Mouse (Mus musculus) heart, embryonic 13.5 days (tissue): ENCODE measurements at regions not wholly inside any gene's neighbourhood (a gene's known extent, or its start where the extent isn't known, plus 50 kb on each side); places are given as distances from the start of the nearest gene placed in this dataset.

Experiments
- ATAC-seq: fragments of 200-750 bp; cut with Nextera tagmentation; 2 replicates; pipeline ENCODE4 v1.8.0; 2017; ENCODE audit warnings: moderate TSS enrichment; ENCODE audit not compliant: insufficient number of reproducible peaks, low FRiP score, low TSS enrichment; ENCODE audit errors: extremely low read depth
- H3K27ac ChIP-seq: fragments of 300-500 bp; sonication (generic); replicated peaks from 2 replicates; pipeline ENCODE4 v1.5.1; 2015; ENCODE audit warnings: moderate library complexity, mild to moderate bottlenecking, inconsistent platforms
- H3K27me3 ChIP-seq: fragments of 300-500 bp; sonication (generic); replicated peaks from 2 replicates; pipeline ENCODE4 v1.6.1; 2015; ENCODE audit warnings: mild to moderate bottlenecking, inconsistent platforms
- H3K36me3 ChIP-seq: fragments of 300-500 bp; sonication (generic); 2 replicates; pipeline ENCODE4 v1.6.1; 2015; ENCODE audit warnings: mild to moderate bottlenecking, inconsistent platforms
- H3K4me1 ChIP-seq: fragments of 300-500 bp; sonication (generic); 2 replicates; pipeline ENCODE4 v1.6.1; 2015; ENCODE audit warnings: inconsistent platforms
- H3K4me2 ChIP-seq: fragments of 300-500 bp; sonication (generic); 2 replicates; pipeline ENCODE4 v1.6.1; 2015; ENCODE audit warnings: inconsistent platforms, mild to moderate bottlenecking, moderate library complexity
- H3K4me3 ChIP-seq: fragments of 300-500 bp; sonication (generic); 2 replicates; pipeline ENCODE4 v1.5.1; 2015; ENCODE audit warnings: moderate library complexity, mild to moderate bottlenecking, inconsistent platforms
- H3K9ac ChIP-seq: fragments of 300-500 bp; sonication (generic); 2 replicates; pipeline ENCODE4 v1.6.1; 2015; ENCODE audit warnings: inconsistent platforms, mild to moderate bottlenecking, moderate library complexity
- H3K9me3 ChIP-seq: fragments of 300-500 bp; sonication (generic); 2 replicates; pipeline ENCODE4 v1.6.1; 2016; ENCODE audit warnings: inconsistent platforms
- WGBS: fragments of 180-500 bp; shearing (Covaris S2); methylation state at CpG from one replicate; pipeline ENCODE4 v1.1.7; 2015; ENCODE audit warnings: mixed read lengths; 5-methylcytosine and 5-hydroxymethylcytosine counted together

DNA sequence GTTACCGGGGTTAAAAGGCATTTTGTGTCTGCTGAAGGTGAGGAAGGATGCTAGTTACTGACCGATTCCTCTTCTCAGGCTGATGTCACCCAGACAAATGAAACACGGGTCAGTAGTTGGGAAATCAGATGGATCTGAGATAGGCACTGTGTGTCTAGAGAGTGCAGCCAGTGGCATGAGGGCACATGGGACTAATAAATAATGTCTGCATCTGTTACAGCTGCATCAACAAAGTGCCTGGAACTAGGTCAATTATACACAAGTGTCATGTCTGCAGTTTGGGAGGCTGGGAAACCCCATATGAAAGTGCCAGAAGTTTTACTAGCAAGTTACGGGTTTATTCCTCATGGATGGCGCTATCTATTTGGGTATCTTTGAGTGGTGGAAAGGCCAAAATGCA is 68.8 kb downstream of the Cxcl12 start:
- no peaks in the 10 kb centered on the region for H3K36me3 ChIP-seq
- H3K27ac ChIP-seq, result no peak overlapping the region
- H3K4me2 ChIP-seq, result no peak overlapping the region
- no peak overlapping the region for H3K4me3 ChIP-seq
- no peaks in the 10 kb centered on the region for H3K4me1 ChIP-seq
- no peaks in the 10 kb centered on the region; the same call in none of the 2 replicates for H3K27me3 ChIP-seq
- no peak overlapping the region for H3K9ac ChIP-seq
- H3K9me3 ChIP-seq, result no peaks in the 10 kb centered on the region
- no peak for ATAC-seq
- WGBS, result 83% methylated on average over 5 of the region's 5 CpGs

DNA sequence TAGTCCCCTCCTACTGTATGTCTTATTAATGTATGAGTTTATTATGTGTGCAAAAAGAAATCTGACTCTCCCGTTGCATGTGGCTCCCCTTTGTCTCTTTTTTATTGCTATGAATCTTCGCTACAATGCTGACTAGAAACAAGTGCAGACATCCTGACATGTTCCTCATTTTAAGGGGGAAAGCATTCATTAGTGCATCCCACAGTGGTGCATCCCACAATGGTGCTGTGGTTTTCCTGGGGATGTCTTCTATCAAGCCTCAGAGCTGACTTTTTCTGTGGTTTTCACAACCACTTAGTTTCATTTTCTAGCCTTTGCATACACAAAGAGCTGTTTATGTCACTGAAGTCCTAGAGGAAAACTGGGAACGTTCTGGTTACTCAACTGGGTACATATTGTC is 72.9 kb downstream of the Cxcl12 start:
- Histone ChIP-seq H3K4me2 (no peak overlapping the region), H3K4me3 (no peak overlapping the region), H3K9me3 (no peaks in the 10 kb centered on the region), H3K27ac (no peak overlapping the region), H3K36me3 (no peaks in the 10 kb centered on the region), H3K9ac (no peak overlapping the region), H3K27me3 (peaks cover 10% of the 10 kb centered on the region; the same call in 1 of the 2 replicates), H3K4me1 (peaks cover 23% of the 10 kb centered on the region)
- 71% methylated on average over 3 of the region's 3 CpGs for WGBS
- ATAC-seq, result no peak

GRCm38 (mm10) chr6:117245398-117245797 is 77.1 kb downstream of the Cxcl12 start:
- Histone ChIP-seq H3K4me2 (peak overlapping the region; percentile 42), H3K4me1 (peaks cover 60% of the 10 kb centered on the region), H3K9me3 (no peaks in the 10 kb centered on the region), H3K27me3 (peaks cover 10% of the 10 kb centered on the region; the same call in 1 of the 2 replicates), H3K36me3 (no peaks in the 10 kb centered on the region), H3K27ac (peak overlapping the region; percentile 71; the same call in 1 of the 2 replicates), H3K4me3 (no peak overlapping the region), H3K9ac (0 out of 2 replicates have a peak overlapping the region, but pooled peaks have one; percentile 3)
- ATAC-seq, result no peak
- 51% methylated on average over 5 of the region's 5 CpGs for WGBS

GRCm38 (mm10) chr6:117245849-117246248 is 77.5 kb downstream of the Cxcl12 start:
- 22% methylated on average over 6 of the region's 6 CpGs for WGBS
- Histone ChIP-seq H3K4me2 (peak overlapping the region; percentile 42), H3K27ac (peak overlapping the region; percentile 71), H3K9me3 (no peaks in the 10 kb centered on the region), H3K4me1 (peaks cover 64% of the 10 kb centered on the region), H3K9ac (0 out of 2 replicates have a peak overlapping the region, but pooled peaks have one; percentile 3), H3K27me3 (peaks cover 10% of the 10 kb centered on the region; the same call in 1 of the 2 replicates), H3K4me3 (no peak overlapping the region), H3K36me3 (no peaks in the 10 kb centered on the region)
- no peak for ATAC-seq

DNA sequence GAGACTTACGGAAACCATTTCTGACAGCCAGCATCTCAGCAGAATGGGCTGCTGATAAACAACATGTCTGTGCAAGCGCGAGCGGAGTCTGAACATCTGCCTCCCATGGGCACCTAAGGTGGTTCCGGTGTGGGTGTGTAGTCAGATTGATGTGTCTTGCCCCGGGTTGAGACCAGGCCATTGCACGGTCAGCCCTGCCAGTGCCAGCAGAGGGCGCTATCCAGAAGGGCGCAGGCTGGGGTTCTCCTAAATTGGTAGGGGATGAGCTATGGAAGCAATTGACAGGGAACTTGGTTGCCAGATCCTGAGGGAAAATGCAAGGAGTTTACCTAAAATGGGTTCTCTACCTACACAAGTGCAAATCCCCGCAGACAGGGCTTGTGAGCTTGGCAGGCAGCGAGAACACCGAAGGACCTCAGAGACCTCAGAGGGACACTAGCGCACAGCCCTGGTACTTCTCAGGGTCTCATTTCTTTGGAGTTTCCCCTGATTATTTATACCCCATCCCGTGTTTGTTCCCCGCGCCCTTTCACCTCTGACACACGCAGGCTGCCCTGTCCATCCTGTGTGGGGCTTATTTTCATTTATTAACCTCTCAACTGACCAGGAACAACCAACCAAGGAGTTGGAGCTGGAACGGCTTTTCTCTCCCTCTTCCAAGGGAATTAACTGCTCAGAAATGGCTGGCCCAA is 81.0 kb downstream of the Cxcl12 start:
- WGBS, result 79% methylated on average over 18 of the region's 18 CpGs
- ATAC-seq, result no peak

GRCm38 (mm10) chr6:117250051-117250450 is 81.7 kb downstream of the Cxcl12 start:
- Histone ChIP-seq H3K9me3 (no peaks in the 10 kb centered on the region), H3K4me2 (no peak overlapping the region), H3K9ac (no peak overlapping the region), H3K4me1 (peaks cover 89% of the 10 kb centered on the region), H3K27ac (no peak overlapping the region), H3K4me3 (no peak overlapping the region), H3K27me3 (no peaks in the 10 kb centered on the region), H3K36me3 (no peaks in the 10 kb centered on the region)
- ATAC-seq, result no peak
- 57% methylated on average over 2 of the region's 2 CpGs for WGBS

More for the DNA sequence above, 81.0 kb downstream of the Cxcl12 start:
- no peaks in the 10 kb centered on the region for H3K36me3 ChIP-seq
- H3K27me3 ChIP-seq, result no peaks in the 10 kb centered on the region
- H3K4me1 ChIP-seq, result peaks cover 87% of the 10 kb centered on the region
- H3K4me2 ChIP-seq, result no peak overlapping the region
- H3K4me3 ChIP-seq, result no peak overlapping the region
- no peak overlapping the region for H3K27ac ChIP-seq
- no peaks in the 10 kb centered on the region for H3K9me3 ChIP-seq
- H3K9ac ChIP-seq, result no peak overlapping the region

GRCm38 (mm10) chr6:117251383-117251925 is 83.1 kb downstream of the Cxcl12 start:
- Histone ChIP-seq H3K4me1 (peaks cover 88% of the 10 kb centered on the region), H3K27ac (peak overlapping the region; percentile 46), H3K36me3 (no peaks in the 10 kb centered on the region), H3K4me2 (peak overlapping the region; percentile 1; the same call in 1 of the 2 replicates), H3K4me3 (no peak overlapping the region), H3K9me3 (no peaks in the 10 kb centered on the region), H3K9ac (no peak overlapping the region), H3K27me3 (no peaks in the 10 kb centered on the region)
- WGBS, result 24% methylated on average over 12 of the region's 12 CpGs
- ATAC-seq, result no peak; the same call in 1 of the 2 replicates

GRCm38 (mm10) chr6:117252361-117252760 is 84.0 kb downstream of the Cxcl12 start:
- peaks cover 79% of the 10 kb centered on the region for H3K4me1 ChIP-seq
- H3K9ac ChIP-seq, result no peak overlapping the region
- H3K36me3 ChIP-seq, result no peaks in the 10 kb centered on the region
- no peak for ATAC-seq
- no peak overlapping the region for H3K4me2 ChIP-seq
- no peak overlapping the region for H3K4me3 ChIP-seq
- no peaks in the 10 kb centered on the region for H3K27me3 ChIP-seq
- H3K27ac ChIP-seq, result no peak overlapping the region; the same call in 1 of the 2 replicates
- WGBS, result 37% methylated on average over 2 of the region's 2 CpGs
- no peaks in the 10 kb centered on the region for H3K9me3 ChIP-seq

GRCm38 (mm10) chr6:117253036-117253435 is 84.7 kb downstream of the Cxcl12 start:
- 71% methylated on average over 6 of the region's 6 CpGs for WGBS
- Histone ChIP-seq H3K9ac (no peak overlapping the region), H3K27me3 (no peaks in the 10 kb centered on the region), H3K9me3 (no peaks in the 10 kb centered on the region), H3K4me1 (peaks cover 74% of the 10 kb centered on the region), H3K36me3 (no peaks in the 10 kb centered on the region), H3K4me3 (no peak overlapping the region), H3K4me2 (no peak overlapping the region), H3K27ac (no peak overlapping the region)
- no peak for ATAC-seq

DNA sequence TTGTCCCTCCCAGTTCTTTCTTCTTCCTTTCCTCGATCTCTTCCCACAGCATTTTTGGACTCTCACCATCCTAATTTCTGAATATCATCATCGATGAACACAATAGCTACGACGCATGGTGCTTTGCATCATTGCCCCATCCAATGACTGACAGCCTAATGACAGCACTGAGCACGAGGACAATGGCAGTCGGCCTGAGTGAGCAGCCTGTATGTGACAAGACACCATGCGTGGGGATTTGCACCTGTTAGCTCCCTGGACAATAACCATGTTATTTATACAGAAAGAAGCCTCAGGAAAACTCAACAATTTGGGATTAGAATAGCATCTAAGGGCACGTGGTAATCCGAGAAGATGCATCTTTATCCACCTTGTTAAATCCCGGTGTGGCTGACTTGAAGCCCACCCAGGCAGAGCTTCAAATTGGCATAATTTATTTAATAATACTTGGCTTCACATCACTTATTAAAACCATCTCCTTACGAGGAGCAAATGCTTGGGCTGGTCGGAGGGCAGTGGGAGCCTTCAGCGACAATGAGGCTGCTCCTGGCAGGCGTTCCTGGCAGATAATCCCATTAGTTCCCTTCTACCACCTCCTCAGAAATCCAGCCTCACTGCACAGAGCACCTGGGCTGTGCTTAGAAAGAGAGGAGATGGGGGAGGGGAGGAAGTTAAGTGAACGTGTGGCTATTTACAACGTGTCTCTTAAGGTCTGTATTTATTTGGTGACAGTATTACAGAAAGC is 85.4 kb downstream of the Cxcl12 start:
- Histone ChIP-seq H3K36me3 (no peaks in the 10 kb centered on the region), H3K27me3 (no peaks in the 10 kb centered on the region), H3K9me3 (no peaks in the 10 kb centered on the region), H3K9ac (no peak overlapping the region), H3K4me3 (no peak overlapping the region), H3K4me2 (no peak overlapping the region), H3K4me1 (peaks cover 69% of the 10 kb centered on the region), H3K27ac (peak overlapping the region; percentile 59; the same call in 1 of the 2 replicates)
- WGBS, result 59% methylated on average over 16 of the region's 16 CpGs
- ATAC-seq, result no peak

- peak overlapping the region; percentile 59 for H3K27ac ChIP-seq
- H3K4me3 ChIP-seq, result no peak overlapping the region
- 33% methylated on average over 3 of the region's 3 CpGs for WGBS
- no peaks in the 10 kb centered on the region for H3K9me3 ChIP-seq
- peaks cover 60% of the 10 kb centered on the region for H3K4me1 ChIP-seq
- no peaks in the 10 kb centered on the region for H3K27me3 ChIP-seq
- H3K4me2 ChIP-seq, result no peak overlapping the region
- no peak overlapping the region for H3K9ac ChIP-seq
- no peak for ATAC-seq
- no peaks in the 10 kb centered on the region for H3K36me3 ChIP-seq
Measured at GRCm38 (mm10) chr6:117254620-117255228, 86.4 kb downstream of the Cxcl12 start.
